Mouse (Mus musculus): ENCODE data around the gene Plekha4. TPM values are rescaled to one million over a fixed set of nuclear protein-coding genes. Genes with fewer than 3 reads are reported as not detected.

Gene Plekha4
- polyA plus RNA-seq, 1 experiment from 2014 or later, result 0.70 TPM

Other genes with a start within 250 kb of the Plekha4 start
- not detected in 2 replicates for gene Slc6a21, start 248.8 kb upstream of the Plekha4 start, polyA plus RNA-seq (2016; fragmentation: Nextera tagmentation; extraction: Ambion mirVana)
- 7.9 and 8.2 TPM in 2 replicates for gene Trpm4, start 192.6 kb upstream of the Plekha4 start, polyA plus RNA-seq (2016; fragmentation: Nextera tagmentation; extraction: Ambion mirVana)
- gene Hrc, start 191.0 kb upstream of the Plekha4 start, polyA plus RNA-seq (2016; fragmentation: Nextera tagmentation; extraction: Ambion mirVana), result 0.24 TPM in 1 of 2 replicates, not detected in the other
- gene Ppfia3, start 159.3 kb upstream of the Plekha4 start, polyA plus RNA-seq (2016; fragmentation: Nextera tagmentation; extraction: Ambion mirVana), result 15.0 and 15.4 TPM in 2 replicates
- gene Lin7b, start 155.7 kb upstream of the Plekha4 start, polyA plus RNA-seq (2016; fragmentation: Nextera tagmentation; extraction: Ambion mirVana), result 2.6 and 2.9 TPM in 2 replicates
- 294 and 300 TPM in 2 replicates for gene Snrnp70, start 130.6 kb upstream of the Plekha4 start, polyA plus RNA-seq (2016; fragmentation: Nextera tagmentation; extraction: Ambion mirVana)
- gene Kcna7, start 120.7 kb upstream of the Plekha4 start, polyA plus RNA-seq (2016; fragmentation: Nextera tagmentation; extraction: Ambion mirVana), result not detected in 2 replicates
- 0.22 and 0.43 TPM in 2 replicates for gene Ntf5, start 112.6 kb upstream of the Plekha4 start, polyA plus RNA-seq (2016; fragmentation: Nextera tagmentation; extraction: Ambion mirVana)
- not detected in 2 replicates for gene Lhb, start 105.5 kb upstream of the Plekha4 start, polyA plus RNA-seq (2016; fragmentation: Nextera tagmentation; extraction: Ambion mirVana)
- gene Gys1, start 91.5 kb upstream of the Plekha4 start, polyA plus RNA-seq (2016; fragmentation: Nextera tagmentation; extraction: Ambion mirVana), result 29.7 and 32.4 TPM in 2 replicates
- 140 and 153 TPM in 2 replicates for gene Ruvbl2, start 88.2 kb upstream of the Plekha4 start, polyA plus RNA-seq (2016; fragmentation: Nextera tagmentation; extraction: Ambion mirVana)
- gene Ftl1, start 66.4 kb upstream of the Plekha4 start, polyA plus RNA-seq (2016; fragmentation: Nextera tagmentation; extraction: Ambion mirVana), result 5,715 and 6,077 TPM in 2 replicates
- 241 and 250 TPM in 2 replicates for gene Bax, start 59.4 kb upstream of the Plekha4 start, polyA plus RNA-seq (2016; fragmentation: Nextera tagmentation; extraction: Ambion mirVana)
- gene Tulp2, start 44.5 kb upstream of the Plekha4 start, polyA plus RNA-seq (2016; fragmentation: Nextera tagmentation; extraction: Ambion mirVana), result 0.22 TPM in 2 replicates
- gene Gm45808, start 39.5 kb upstream of the Plekha4 start, polyA plus RNA-seq (2016; fragmentation: Nextera tagmentation; extraction: Ambion mirVana), result not detected in 2 replicates
- gene Dhdh, start 37.5 kb upstream of the Plekha4 start, polyA plus RNA-seq (2016; fragmentation: Nextera tagmentation; extraction: Ambion mirVana), result 3.2 and 3.6 TPM in 2 replicates
- 102 and 106 TPM in 2 replicates for gene Nucb1, start 15.9 kb upstream of the Plekha4 start, polyA plus RNA-seq (2016; fragmentation: Nextera tagmentation; extraction: Ambion mirVana)
- 15.4 and 18.5 TPM in 2 replicates for gene Ppp1r15a, start 62 bp upstream of the Plekha4 start, polyA plus RNA-seq (2016; fragmentation: Nextera tagmentation; extraction: Ambion mirVana)
- 0.78 TPM in 1 of 2 replicates, not detected in the other for gene Hsd17b14, start 28.6 kb downstream of the Plekha4 start, polyA plus RNA-seq (2016; fragmentation: Nextera tagmentation; extraction: Ambion mirVana)
- gene Bcat2, start 43.8 kb downstream of the Plekha4 start, polyA plus RNA-seq (2016; fragmentation: Nextera tagmentation; extraction: Ambion mirVana), result 23.2 and 23.8 TPM in 2 replicates
- not detected in 2 replicates for gene Fgf21, start 89.2 kb downstream of the Plekha4 start, polyA plus RNA-seq (2016; fragmentation: Nextera tagmentation; extraction: Ambion mirVana)
- gene Fut1, start 91.0 kb downstream of the Plekha4 start, polyA plus RNA-seq (2016; fragmentation: Nextera tagmentation; extraction: Ambion mirVana), result not detected in 2 replicates
- 0.18 and 0.31 TPM in 2 replicates for gene Izumo1, start 95.5 kb downstream of the Plekha4 start, polyA plus RNA-seq (2016; fragmentation: Nextera tagmentation; extraction: Ambion mirVana)
- gene Rasip1, start 101.2 kb downstream of the Plekha4 start, polyA plus RNA-seq (2016; fragmentation: Nextera tagmentation; extraction: Ambion mirVana), result 10.7 and 11.6 TPM in 2 replicates
- gene Mamstr, start 113.6 kb downstream of the Plekha4 start, polyA plus RNA-seq (2016; fragmentation: Nextera tagmentation; extraction: Ambion mirVana), result 2.3 and 2.7 TPM in 2 replicates
- 0.10 and 0.33 TPM in 2 replicates for gene Fut2, start 140.1 kb downstream of the Plekha4 start, polyA plus RNA-seq (2016; fragmentation: Nextera tagmentation; extraction: Ambion mirVana)
- 0.31 TPM in 1 of 2 replicates, not detected in the other for gene Ntn5, start 157.7 kb downstream of the Plekha4 start, polyA plus RNA-seq (2016; fragmentation: Nextera tagmentation; extraction: Ambion mirVana)
- 0.79 and 0.80 TPM in 2 replicates for gene Sec1, start 168.1 kb downstream of the Plekha4 start, polyA plus RNA-seq (2016; fragmentation: Nextera tagmentation; extraction: Ambion mirVana)
- gene Car11, start 173.5 kb downstream of the Plekha4 start, polyA plus RNA-seq (2016; fragmentation: Nextera tagmentation; extraction: Ambion mirVana), result 17.0 and 18.8 TPM in 2 replicates
- gene Dbp, start 178.8 kb downstream of the Plekha4 start, polyA plus RNA-seq (2016; fragmentation: Nextera tagmentation; extraction: Ambion mirVana), result 4.5 and 4.6 TPM in 2 replicates
- gene Rpl18, start 189.1 kb downstream of the Plekha4 start, polyA plus RNA-seq (2016; fragmentation: Nextera tagmentation; extraction: Ambion mirVana), result 688 and 721 TPM in 2 replicates
- 24.0 and 25.8 TPM in 2 replicates for gene Sphk2, start 191.7 kb downstream of the Plekha4 start, polyA plus RNA-seq (2016; fragmentation: Nextera tagmentation; extraction: Ambion mirVana)
- 1.3 and 1.6 TPM in 2 replicates for gene Fam83e, start 194.9 kb downstream of the Plekha4 start, polyA plus RNA-seq (2016; fragmentation: Nextera tagmentation; extraction: Ambion mirVana)
- not detected in 2 replicates for gene Spaca4, start 199.5 kb downstream of the Plekha4 start, polyA plus RNA-seq (2016; fragmentation: Nextera tagmentation; extraction: Ambion mirVana)

Data from midbrain, embryonic 12.5 days (tissue).